Mouse (Mus musculus): ENCODE data around the gene Mrpl12. TPM values are rescaled to one million over a fixed set of nuclear protein-coding genes. Genes with fewer than 3 reads are reported as not detected.
A peak's percentile ranks its signal among the peaks of the same experiment; 100 is the strongest.
"Not testable (repeated sequence)": the region's sequence is repeated elsewhere in the genome, so short reads cannot be mapped to it uniquely, and the experiment has no call there.

Gene Mrpl12
- polyA plus RNA-seq, 1 experiment from 2014 or later: 142 TPM

DNA sequence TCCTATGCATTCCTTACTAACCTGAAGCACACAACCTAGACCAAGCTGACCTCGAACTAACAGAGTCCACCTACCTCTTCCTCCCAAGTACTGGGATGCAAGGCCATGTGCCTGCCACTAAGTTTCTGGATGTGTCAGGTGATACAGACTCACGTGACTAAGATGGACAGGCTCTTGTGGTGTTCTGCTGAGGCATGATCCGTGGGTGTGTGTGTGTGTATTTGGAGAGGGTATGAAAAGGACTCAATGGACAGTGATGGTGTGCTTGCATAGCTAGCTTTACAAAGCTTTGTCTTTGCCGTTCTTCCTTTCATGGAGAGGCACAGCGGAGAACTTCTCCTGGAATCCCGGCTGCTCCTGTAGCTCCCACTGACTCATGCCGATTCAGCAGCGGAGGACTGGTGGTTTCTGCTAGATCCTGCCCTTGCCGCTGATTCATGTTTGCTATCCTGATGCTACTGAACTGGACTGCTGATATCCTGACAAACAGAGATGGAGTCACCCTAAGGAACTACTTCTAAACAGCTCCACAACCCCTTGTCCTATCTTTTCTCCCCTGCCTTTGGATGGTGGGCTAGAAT, 24.0 kb downstream of the Mrpl12 start:
- ATAC-seq (ENCODE audit: insufficient read depth, low FRiP score, low TSS enrichment) (no peak), DNase-seq (ENCODE audit: low spot score) (no peak)
- Histone ChIP-seq H3K4me1 (ENCODE audit: control insufficient read depth, insufficient read depth, low read length) (peaks cover 5% of the 10 kb centered on the region; the same call in 1 of the 2 replicates), H3K4me3 (ENCODE audit: low read depth, low read length) (no peak overlapping the region), H3K4me2 (ENCODE audit: low read depth) (no peak overlapping the region), H3K9me3 (ENCODE audit: control insufficient read depth, low read length) (no peaks in the 10 kb centered on the region), H3K9ac (ENCODE audit: low read length) (no peak overlapping the region), H3K27me3 (ENCODE audit: control insufficient read depth, insufficient read depth, low read length) (no peaks in the 10 kb centered on the region), H3K27ac (ENCODE audit: low read depth, low read length) (no peak overlapping the region), H3K36me3 (ENCODE audit: control insufficient read depth, insufficient read depth, low read length) (no peaks in the 10 kb centered on the region)
- 88% methylated on average over 9 of the region's 9 CpGs for WGBS

DNA sequence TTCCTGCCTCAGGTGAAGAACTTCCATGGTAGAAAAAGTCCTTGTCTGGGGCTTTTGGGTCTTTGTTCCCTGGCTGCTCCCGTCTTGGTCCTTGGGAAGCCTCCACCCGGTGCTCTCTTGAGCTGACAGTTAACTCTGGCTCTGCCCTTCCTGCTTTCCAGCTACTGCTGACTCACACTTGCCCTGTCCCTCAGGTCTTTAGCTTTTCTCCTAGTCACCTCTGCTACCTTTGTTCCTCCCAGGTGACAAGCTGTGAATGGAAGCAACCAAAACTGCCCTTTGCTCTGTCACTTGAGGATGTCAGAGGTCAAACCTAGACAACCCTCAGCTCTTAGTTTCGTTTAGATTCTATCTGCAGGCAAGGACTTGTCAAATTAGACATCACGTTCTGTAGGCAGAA, 25.5 kb downstream of the Mrpl12 start:
- WGBS: 60% methylated on average over 4 of the region's 4 CpGs
- H3K9ac ChIP-seq (ENCODE audit: low read length): no peak overlapping the region
- H3K4me2 ChIP-seq (ENCODE audit: low read depth): no peak overlapping the region
- no peak overlapping the region for H3K27ac ChIP-seq (ENCODE audit: low read depth, low read length)
- no peaks in the 10 kb centered on the region for H3K36me3 ChIP-seq (ENCODE audit: control insufficient read depth, insufficient read depth, low read length)
- peaks cover 5% of the 10 kb centered on the region; the same call in 1 of the 2 replicates for H3K4me1 ChIP-seq (ENCODE audit: control insufficient read depth, insufficient read depth, low read length)
- ATAC-seq (ENCODE audit: insufficient read depth, low FRiP score, low TSS enrichment) (no peak), DNase-seq (ENCODE audit: low spot score) (no peak)
- H3K27me3 ChIP-seq (ENCODE audit: control insufficient read depth, insufficient read depth, low read length): no peaks in the 10 kb centered on the region
- H3K4me3 ChIP-seq (ENCODE audit: low read depth, low read length): no peak overlapping the region
- H3K9me3 ChIP-seq (ENCODE audit: control insufficient read depth, low read length): no peaks in the 10 kb centered on the region

DNA sequence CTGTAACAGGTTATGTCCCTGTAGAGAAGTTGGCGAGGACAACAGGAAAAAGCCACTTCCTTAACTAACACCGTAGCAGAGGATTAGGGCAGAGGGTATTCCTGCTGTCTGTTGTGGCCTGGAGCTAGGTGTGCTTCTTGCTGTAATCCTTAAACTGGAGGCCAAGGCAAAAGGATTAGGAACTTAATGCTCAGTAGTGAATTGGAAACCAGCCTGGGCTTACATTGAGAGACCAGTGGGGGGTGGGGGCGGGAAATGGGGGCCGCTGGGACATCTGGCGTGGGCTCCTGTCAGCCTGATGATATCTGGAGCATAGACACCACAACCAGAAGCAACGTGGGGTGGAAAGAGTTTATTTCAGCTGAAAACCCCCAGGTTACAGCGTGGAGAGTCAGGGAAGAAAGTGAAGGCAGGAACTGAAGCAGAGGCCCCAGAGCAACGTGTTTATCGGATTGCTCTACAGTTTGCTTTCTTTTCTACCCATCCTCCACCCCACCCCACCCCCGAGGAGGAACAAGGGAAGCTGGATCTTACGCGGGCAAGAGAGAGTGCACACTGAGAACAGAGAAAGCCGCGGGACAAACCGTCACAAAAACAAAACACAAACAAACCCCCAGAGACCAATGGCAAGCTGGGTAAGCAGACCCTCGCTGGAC, 26.1 kb downstream of the Mrpl12 start:
- Histone ChIP-seq H3K36me3 (ENCODE audit: control insufficient read depth, insufficient read depth, low read length) (no peaks in the 10 kb centered on the region), H3K4me1 (ENCODE audit: control insufficient read depth, insufficient read depth, low read length) (peaks cover 5% of the 10 kb centered on the region; the same call in 1 of the 2 replicates), H3K27ac (ENCODE audit: low read depth, low read length) (no peak overlapping the region), H3K27me3 (ENCODE audit: control insufficient read depth, insufficient read depth, low read length) (no peaks in the 10 kb centered on the region), H3K4me3 (ENCODE audit: low read depth, low read length) (0 out of 2 replicates have a peak overlapping the region, but pooled peaks have one; percentile 6), H3K4me2 (ENCODE audit: low read depth) (peak overlapping the region; percentile 19; the same call in 1 of the 2 replicates), H3K9me3 (ENCODE audit: control insufficient read depth, low read length) (no peaks in the 10 kb centered on the region), H3K9ac (ENCODE audit: low read length) (peak overlapping the region; percentile 42; the same call in 1 of the 2 replicates)
- DNase-seq (ENCODE audit: low spot score) (peak; percentile 27), ATAC-seq (ENCODE audit: insufficient read depth, low FRiP score, low TSS enrichment) (no peak)
- WGBS: 13% methylated on average over 16 of the region's 16 CpGs

DNA sequence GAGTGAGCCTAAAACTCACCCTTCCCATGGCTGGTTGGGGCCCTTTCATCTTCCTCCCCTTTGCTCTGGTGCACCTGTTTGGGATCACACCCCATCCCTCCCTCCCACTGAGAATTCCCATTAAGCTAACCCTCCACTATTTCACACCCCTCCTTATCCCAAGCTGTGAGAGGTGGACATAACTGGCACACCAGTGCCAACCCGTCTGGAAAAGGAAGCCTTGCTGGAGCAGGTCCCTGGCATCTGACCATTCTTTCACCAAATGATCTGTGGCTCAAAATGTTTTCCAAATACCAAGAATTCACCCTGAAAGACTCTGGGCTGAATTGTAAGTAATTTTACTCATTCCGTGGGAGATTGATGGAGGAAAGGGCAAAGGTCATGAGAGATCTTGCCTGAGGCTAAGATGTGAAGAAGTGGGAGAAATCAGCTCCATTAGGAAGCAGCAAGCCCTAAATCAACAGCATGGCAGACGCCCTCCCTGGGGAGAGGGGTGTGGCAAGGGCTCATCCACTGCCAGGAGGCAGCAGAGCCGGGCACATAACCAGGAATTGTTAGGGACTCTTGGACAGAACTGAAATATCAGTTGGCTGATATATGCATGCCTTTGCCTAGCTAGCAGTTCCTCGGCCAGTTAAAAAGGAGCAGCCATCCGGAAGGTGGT, 28.5 kb downstream of the Mrpl12 start:
- 25% methylated on average over 6 of the region's 6 CpGs for WGBS
- no peak overlapping the region for H3K4me2 ChIP-seq (ENCODE audit: low read depth)
- no peak overlapping the region for H3K27ac ChIP-seq (ENCODE audit: low read depth, low read length)
- H3K36me3 ChIP-seq (ENCODE audit: control insufficient read depth, insufficient read depth, low read length): no peaks in the 10 kb centered on the region
- H3K4me1 ChIP-seq (ENCODE audit: control insufficient read depth, insufficient read depth, low read length): peaks cover 5% of the 10 kb centered on the region; the same call in 1 of the 2 replicates
- no peaks in the 10 kb centered on the region for H3K9me3 ChIP-seq (ENCODE audit: control insufficient read depth, low read length)
- H3K9ac ChIP-seq (ENCODE audit: low read length): no peak overlapping the region
- no peak for ATAC-seq (ENCODE audit: insufficient read depth, low FRiP score, low TSS enrichment)
- no peak overlapping the region for H3K4me3 ChIP-seq (ENCODE audit: low read depth, low read length)
- DNase-seq (ENCODE audit: low spot score): peak; percentile 38
- H3K27me3 ChIP-seq (ENCODE audit: control insufficient read depth, insufficient read depth, low read length): no peaks in the 10 kb centered on the region

DNA sequence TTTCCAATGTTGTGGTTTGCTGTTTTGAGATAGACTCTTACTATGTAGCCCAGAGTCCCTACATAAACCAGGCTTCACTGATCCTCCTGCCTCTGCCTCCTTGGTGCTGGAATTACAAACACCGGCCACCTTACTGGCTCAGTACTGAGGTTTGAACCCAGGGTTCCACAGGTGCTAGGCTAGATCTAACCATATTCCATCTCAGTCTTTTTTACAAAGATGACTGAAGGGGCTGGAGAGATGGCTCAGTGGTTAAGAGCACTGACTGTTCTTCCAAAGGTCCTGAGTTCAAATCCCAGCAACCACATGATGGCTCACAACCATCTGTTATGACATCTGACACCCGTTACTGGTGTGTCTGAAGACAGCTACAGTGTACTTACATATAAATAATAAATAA, 29.8 kb downstream of the Mrpl12 start:
- H3K27me3 ChIP-seq (ENCODE audit: control insufficient read depth, insufficient read depth, low read length); H3K4me1 ChIP-seq (ENCODE audit: control insufficient read depth, insufficient read depth, low read length); H3K27ac ChIP-seq (ENCODE audit: low read depth, low read length); H3K9me3 ChIP-seq (ENCODE audit: control insufficient read depth, low read length); ATAC-seq (ENCODE audit: insufficient read depth, low FRiP score, low TSS enrichment); H3K4me3 ChIP-seq (ENCODE audit: low read depth, low read length); H3K4me2 ChIP-seq (ENCODE audit: low read depth); H3K9ac ChIP-seq (ENCODE audit: low read length); H3K36me3 ChIP-seq (ENCODE audit: control insufficient read depth, insufficient read depth, low read length); DNase-seq (ENCODE audit: low spot score): not testable (repeated sequence)
- WGBS: 90% methylated on average over 2 of the region's 2 CpGs

DNA sequence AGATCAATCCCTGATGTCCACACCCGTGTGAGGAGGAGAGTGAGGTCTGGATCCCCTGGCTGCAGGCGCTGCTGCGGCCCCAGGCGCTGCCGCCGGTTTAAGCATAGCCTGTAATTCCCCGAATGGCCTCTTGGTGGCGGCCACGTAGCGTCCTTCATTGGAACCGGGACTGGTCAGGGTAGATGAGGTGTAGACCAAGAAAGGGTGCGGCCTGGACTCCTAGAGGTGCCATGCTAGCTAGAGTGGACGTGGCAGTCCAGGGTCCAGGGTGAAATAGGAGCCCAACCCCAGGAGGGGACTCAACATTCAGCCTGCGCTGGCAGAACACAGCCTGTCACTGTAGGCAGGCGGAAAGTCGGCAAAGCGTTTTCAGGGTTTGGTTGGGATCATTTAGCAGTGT, 31.2 kb downstream of the Mrpl12 start:
- Histone ChIP-seq H3K36me3 (ENCODE audit: control insufficient read depth, insufficient read depth, low read length) (no peaks in the 10 kb centered on the region), H3K4me1 (ENCODE audit: control insufficient read depth, insufficient read depth, low read length) (peaks cover 5% of the 10 kb centered on the region; the same call in 1 of the 2 replicates), H3K4me3 (ENCODE audit: low read depth, low read length) (no peak overlapping the region), H3K27ac (ENCODE audit: low read depth, low read length) (no peak overlapping the region), H3K9ac (ENCODE audit: low read length) (no peak overlapping the region), H3K4me2 (ENCODE audit: low read depth) (no peak overlapping the region), H3K9me3 (ENCODE audit: control insufficient read depth, low read length) (no peaks in the 10 kb centered on the region), H3K27me3 (ENCODE audit: control insufficient read depth, insufficient read depth, low read length) (no peaks in the 10 kb centered on the region)
- DNase-seq (ENCODE audit: low spot score) (peak; percentile 86), ATAC-seq (ENCODE audit: insufficient read depth, low FRiP score, low TSS enrichment) (no peak)
- 17% methylated on average over 17 of the region's 17 CpGs for WGBS

DNA sequence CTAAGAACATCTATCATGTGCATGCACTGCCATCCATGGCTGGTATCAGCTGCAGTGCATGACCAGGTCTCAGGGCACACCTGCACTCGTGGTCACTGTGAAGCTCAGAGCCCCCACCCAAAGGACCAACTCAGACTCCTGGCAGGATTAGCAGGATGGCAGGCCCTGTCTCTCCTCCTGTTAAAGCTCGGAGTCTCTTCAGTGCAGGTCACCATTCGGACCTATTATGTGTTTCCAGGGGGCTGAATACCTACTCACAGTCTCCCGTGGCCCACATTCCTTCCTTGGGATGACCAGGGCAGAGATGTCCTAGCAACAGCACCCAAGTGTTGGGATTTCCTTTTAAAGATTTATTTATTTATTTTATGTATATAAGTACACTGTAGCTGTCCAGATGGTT, 32.7 kb downstream of the Mrpl12 start:
- Histone ChIP-seq H3K4me1 (ENCODE audit: control insufficient read depth, insufficient read depth, low read length) (peaks cover 3% of the 10 kb centered on the region; the same call in 1 of the 2 replicates), H3K4me2 (ENCODE audit: low read depth) (no peak overlapping the region), H3K9me3 (ENCODE audit: control insufficient read depth, low read length) (no peaks in the 10 kb centered on the region), H3K9ac (ENCODE audit: low read length) (no peak overlapping the region), H3K27ac (ENCODE audit: low read depth, low read length) (no peak overlapping the region), H3K27me3 (ENCODE audit: control insufficient read depth, insufficient read depth, low read length) (no peaks in the 10 kb centered on the region), H3K4me3 (ENCODE audit: low read depth, low read length) (no peak overlapping the region), H3K36me3 (ENCODE audit: control insufficient read depth, insufficient read depth, low read length) (no peaks in the 10 kb centered on the region)
- no peak for DNase-seq (ENCODE audit: low spot score)
- WGBS: 84% methylated on average over 4 of the region's 4 CpGs
- ATAC-seq (ENCODE audit: insufficient read depth, low FRiP score, low TSS enrichment): no peak

DNA sequence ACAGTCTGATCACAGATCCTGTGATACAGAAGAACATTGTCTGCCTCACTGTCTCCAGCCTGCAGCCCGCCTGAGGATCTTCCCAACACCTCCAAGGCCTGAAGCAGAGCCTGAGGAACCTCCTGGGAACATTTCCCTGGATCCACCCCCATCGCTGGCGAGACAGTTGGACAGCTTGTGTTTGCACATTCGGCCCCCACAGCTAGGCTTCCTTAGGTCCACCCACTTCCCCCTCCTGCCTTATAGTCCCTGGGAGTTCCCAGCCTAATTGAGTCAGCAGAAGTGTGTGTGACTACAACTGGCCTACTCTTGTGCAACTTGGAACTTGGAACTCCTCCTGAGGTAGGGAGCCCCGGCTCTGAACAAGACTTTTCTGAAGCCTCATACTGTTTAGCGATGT, 33.6 kb downstream of the Mrpl12 start:
- no peak for ATAC-seq (ENCODE audit: insufficient read depth, low FRiP score, low TSS enrichment)

More for the DNA sequence above, 33.6 kb downstream of the Mrpl12 start:
- no peaks in the 10 kb centered on the region for H3K36me3 ChIP-seq (ENCODE audit: control insufficient read depth, insufficient read depth, low read length)
- no peak overlapping the region for H3K27ac ChIP-seq (ENCODE audit: low read depth, low read length)
- no peak overlapping the region for H3K4me2 ChIP-seq (ENCODE audit: low read depth)
- no peaks in the 10 kb centered on the region for H3K9me3 ChIP-seq (ENCODE audit: control insufficient read depth, low read length)
- H3K27me3 ChIP-seq (ENCODE audit: control insufficient read depth, insufficient read depth, low read length): no peaks in the 10 kb centered on the region
- no peak overlapping the region; the same call in 1 of the 2 replicates for H3K9ac ChIP-seq (ENCODE audit: low read length)
- DNase-seq (ENCODE audit: low spot score): no peak
- H3K4me3 ChIP-seq (ENCODE audit: low read depth, low read length): no peak overlapping the region
- H3K4me1 ChIP-seq (ENCODE audit: control insufficient read depth, insufficient read depth, low read length): peaks cover 3% of the 10 kb centered on the region; the same call in 1 of the 2 replicates
- WGBS: 67% methylated on average over 6 of the region's 6 CpGs

All from neural tube, embryonic 11.5 days (tissue).